In the genomic region with DNA sequence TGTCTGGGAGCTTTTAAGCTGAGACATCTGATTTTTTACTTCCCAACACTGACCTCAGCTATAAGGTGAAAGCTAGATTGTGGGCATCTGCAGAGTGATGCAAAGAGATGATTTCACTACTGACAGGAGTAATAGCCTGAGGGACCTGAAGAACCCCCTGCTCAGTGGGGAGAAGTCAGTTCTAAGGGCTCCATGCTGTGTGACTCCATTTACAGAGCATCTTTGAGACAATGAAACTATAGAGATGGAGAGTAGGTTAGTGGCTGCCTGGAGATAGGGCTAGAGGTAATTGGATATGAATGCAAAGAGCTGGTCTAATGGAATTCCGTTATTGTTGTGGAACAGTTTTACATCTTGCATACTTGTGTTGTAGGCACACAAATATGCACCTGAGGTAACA, we compare ENCODE assay signal across 26 mouse cellular contexts.
DNase-seq lines count a peak whose midpoint lies in the region; ATAC-seq and TF ChIP-seq lines count a peak whose summit lies in the region.
"Had no signal": no experiment of that assay in that cellular context is flagged by ENCODE, and none has a peak within 500 bp of the region (broad histone marks: within the 10 kb centered on the region; RNA-seq: fewer than 3 reads in every experiment).

No protein-coding gene starts in this region.

- DNase-seq in embryo, embryonic 10.5 days (ENCODE audit: low spot score) = peak; percentile 5
- no peak for DNase-seq in embryo, embryonic 11 days
- no peak for DNase-seq in neural tube, embryonic 10.5 days (ENCODE audit: extremely low spot score, low spot score)
- DNase-seq in R1 (ENCODE audit: low read depth, low spot score) = peak; percentile 93
- peak; percentile 32 for DNase-seq in brain, embryonic 14.5 days (ENCODE audit: low read depth)
- DNase-seq in left cerebral cortex, adult 18-20 months (ENCODE audit: low spot score in 2 of 2) = no peak
- no peak for DNase-seq in layer of hippocampus, postnatal 36 days
- DNase-seq: adrenal gland, adult 8-10 months; adrenal gland, postnatal 25 days; cerebellum, adult 11 months; cerebellum, adult 2 months; cerebellum, adult 9-11 months; cerebellum, postnatal 25 days; gastrocnemius, postnatal 25 days; heart, adult 18-20 months; heart, postnatal 10 days; heart, postnatal 36 days had no signal

- no peaks in the 10 kb centered on the region for H3K36me3 ChIP-seq in neural tube, embryonic 14.5 days (ENCODE audit: control insufficient read depth, insufficient read depth, low read length)
- H3K36me3 ChIP-seq: forebrain, embryonic 10.5 days; heart, embryonic 12.5 days; heart, embryonic 15.5 days; hindbrain, embryonic 10.5 days; hindbrain, embryonic 15.5 days had no signal

- no peaks in the 10 kb centered on the region for H3K4me1 ChIP-seq in neural tube, embryonic 14.5 days (ENCODE audit: control insufficient read depth, insufficient read depth, low read length)
- H3K4me1 ChIP-seq: heart, embryonic 12.5 days; heart, embryonic 15.5 days had no signal

- no peak overlapping the region for H3K4me3 ChIP-seq in neural tube, embryonic 14.5 days (ENCODE audit: low read depth, low read length)
- H3K4me3 ChIP-seq: forebrain, embryonic 10.5 days; heart, embryonic 12.5 days; heart, embryonic 15.5 days; hindbrain, embryonic 10.5 days; hindbrain, embryonic 15.5 days had no signal

- no peak for ATAC-seq in neural tube, embryonic 14.5 days (ENCODE audit: low read depth)
- ATAC-seq: activated CD4-positive, CD25-positive, alpha-beta regulatory T cell, adult 4 months; forebrain, embryonic 14.5 days; intestine, postnatal 0 days had no signal

- TF ChIP-seq CTCF in brain, embryonic 14.5 days (IDR thresholded peaks at IDR 0.05; ENCODE audit: borderline replicate concordance, extremely low read depth, insufficient read depth, insufficient read length) = no peak

- H3K27ac ChIP-seq in neural tube, embryonic 14.5 days (ENCODE audit: low read depth, low read length) = 0 out of 2 replicates have a peak overlapping the region, but pooled peaks have one; percentile 28
- H3K27ac ChIP-seq: forebrain, embryonic 10.5 days; heart, embryonic 15.5 days; hindbrain, embryonic 10.5 days; hindbrain, embryonic 15.5 days had no signal

- WGBS in neural tube, embryonic 14.5 days = 20% methylated on average over 1 of the region's 1 CpGs

- no peak overlapping the region for H3K4me2 ChIP-seq in neural tube, embryonic 14.5 days (ENCODE audit: low read depth, low read length)
- H3K4me2 ChIP-seq: heart, embryonic 12.5 days; heart, embryonic 15.5 days; hindbrain, embryonic 15.5 days had no signal

- H3K9me3 ChIP-seq in neural tube, embryonic 14.5 days (ENCODE audit: control insufficient read depth, low read length) = no peaks in the 10 kb centered on the region
- H3K9me3 ChIP-seq: forebrain, embryonic 10.5 days; heart, embryonic 12.5 days; heart, embryonic 15.5 days; hindbrain, embryonic 10.5 days; hindbrain, embryonic 15.5 days had no signal

- TF ChIP-seq POLR2A in brain, embryonic 14.5 days (IDR thresholded peaks at IDR 0.05; ENCODE audit: borderline replicate concordance, extremely low read depth, insufficient read depth, insufficient read length, poor library complexity, severe bottlenecking) = no peak

- no peaks in the 10 kb centered on the region for H3K27me3 ChIP-seq in neural tube, embryonic 14.5 days (ENCODE audit: control insufficient read depth, insufficient read depth, low read length)
- H3K27me3 ChIP-seq: heart, embryonic 12.5 days; heart, embryonic 15.5 days; hindbrain, embryonic 15.5 days had no signal

- no peak overlapping the region for H3K9ac ChIP-seq in neural tube, embryonic 14.5 days (replicated peaks; ENCODE audit: low read depth, low read length)
- H3K9ac ChIP-seq: heart, embryonic 12.5 days; heart, embryonic 15.5 days; hindbrain, embryonic 15.5 days had no signal

Comparison
In these comparisons a context has a peak if more than half of its experiments do, and no peak if none do; other contexts are left out.
1. DNase-seq: peak in embryo, embryonic 10.5 days (single experiment), R1 (single experiment) and brain, embryonic 14.5 days (single experiment); none in embryo, embryonic 11 days (single experiment), neural tube, embryonic 10.5 days (single experiment), left cerebral cortex, adult 18-20 months (0 of 2) and layer of hippocampus, postnatal 36 days (0 of 2).